Mouse (Mus musculus): ENCODE measurements around the gene Shisa3. TPM values are rescaled to one million over a fixed set of nuclear protein-coding genes. Genes with fewer than 3 reads are reported as not detected.

The Shisa3 gene
- total RNA-seq (2023) = not detected in 2 replicates

DNA sequence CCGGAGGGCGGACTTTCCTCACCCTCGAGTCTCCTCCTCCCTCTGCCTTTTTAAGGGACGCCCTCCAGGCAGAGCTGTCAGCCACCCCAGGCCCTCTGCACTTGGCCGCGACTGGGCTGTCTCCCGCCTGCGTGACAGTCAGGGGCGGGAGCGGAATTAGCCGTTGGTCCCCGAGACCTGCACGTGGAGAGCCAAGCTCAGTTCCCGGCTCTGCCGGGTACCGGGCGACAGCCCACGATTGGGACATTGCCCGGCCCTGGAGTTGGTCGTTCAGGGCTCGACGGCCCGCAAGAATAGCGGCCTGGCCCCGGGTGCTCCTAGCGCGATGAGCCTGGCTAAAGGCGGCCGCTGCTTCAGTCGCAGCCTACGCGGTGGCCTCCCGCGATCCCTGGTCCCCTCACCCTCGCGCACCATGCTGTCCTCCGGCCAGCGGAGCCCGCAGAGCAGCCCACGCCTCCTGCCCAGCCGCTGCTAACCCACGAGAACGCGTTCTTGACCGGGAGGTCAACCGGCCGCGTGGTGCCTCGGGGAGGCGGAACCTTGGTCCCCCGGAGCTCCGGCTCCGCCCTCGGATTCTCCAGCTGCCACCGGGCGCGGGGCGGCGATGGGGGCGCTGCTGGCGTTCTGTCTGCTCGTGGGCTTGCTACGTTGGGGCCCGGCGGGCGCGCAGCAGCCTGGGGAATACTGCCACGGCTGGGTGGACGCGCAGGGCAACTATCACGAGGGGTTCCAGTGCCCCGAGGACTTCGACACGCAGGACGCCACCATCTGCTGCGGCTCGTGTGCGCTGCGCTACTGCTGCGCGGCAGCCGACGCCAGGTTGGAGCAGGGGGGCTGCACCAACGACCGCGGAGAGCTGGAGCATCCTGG, at the start of gene Shisa3:
Shisa3 (plus strand) TSS at position 79 of the 870 bp plus-strand sequence.

Other genes starting within 250 kb of the Shisa3 start
- 8.6 and 17.3 TPM in 2 replicates for gene Bend4, start 179.6 kb upstream of the Shisa3 start, total RNA-seq (2023)
- 105 and 165 TPM in 2 replicates for gene Atp8a1, start 239.6 kb downstream of the Shisa3 start, total RNA-seq (2023)

All from neutrophil, adult 65 days (primary cell).